Mouse (Mus musculus) kidney, embryonic 14.5 days (tissue): ENCODE measurements at regions not wholly inside any gene's neighbourhood (a gene's known extent, or its start where the extent isn't known, plus 50 kb on each side); places are given as distances from the start of the nearest gene placed in this dataset.

ENCODE experiments used
- ATAC-seq: fragments of 200-750 bp; cut with Nextera tagmentation; 2 replicates; pipeline ENCODE4 v1.8.0; 2017; ENCODE audit warnings: moderate number of reproducible peaks, mild to moderate bottlenecking, moderate TSS enrichment, moderate library complexity; ENCODE audit not compliant: low FRiP score, low TSS enrichment
- H3K27ac ChIP-seq: fragments of 300-500 bp; sonication (generic); 2 replicates; pipeline ENCODE4 v1.5.1; 2014; ENCODE audit warnings: low read depth, mild to moderate bottlenecking, low read length, moderate library complexity, mixed read lengths
- H3K27me3 ChIP-seq: fragments of 300-500 bp; sonication (generic); 2 replicates; pipeline ENCODE4 v1.6.1; 2014; ENCODE audit warnings: mild to moderate bottlenecking, low read length; ENCODE audit not compliant: control insufficient read depth, insufficient read depth
- H3K36me3 ChIP-seq: fragments of 300-500 bp; sonication (generic); 2 replicates; pipeline ENCODE4 v1.6.1; 2014; ENCODE audit warnings: low read length, mixed read lengths; ENCODE audit not compliant: control insufficient read depth, insufficient read depth
- H3K4me1 ChIP-seq: fragments of 300-500 bp; sonication (generic); 2 replicates; pipeline ENCODE4 v1.6.1; 2014; ENCODE audit warnings: low read length, mixed read lengths; ENCODE audit not compliant: control insufficient read depth, insufficient read depth
- H3K4me2 ChIP-seq: fragments of 300-500 bp; sonication (generic); replicated peaks from 2 replicates; pipeline ENCODE4 v1.6.1; 2014; ENCODE audit warnings: low read depth, mild to moderate bottlenecking, low read length
- H3K4me3 ChIP-seq: fragments of 300-500 bp; sonication (generic); 2 replicates; pipeline ENCODE4 v1.5.1; 2014; ENCODE audit warnings: mild to moderate bottlenecking, low read length
- H3K9ac ChIP-seq: fragments of 300-500 bp; sonication (generic); 2 replicates; pipeline ENCODE4 v1.6.1; 2014; ENCODE audit warnings: low read depth, mild to moderate bottlenecking, low read length, moderate library complexity
- H3K9me3 ChIP-seq: fragments of 300-500 bp; sonication (generic); 2 replicates; pipeline ENCODE4 v1.6.1; 2016; ENCODE audit warnings: low read length; ENCODE audit not compliant: control insufficient read depth
- WGBS: fragments of 180-500 bp; shearing (Covaris S2); extraction: QIAGEN DNeasy Blood & Tissue Kit; methylation state at CpG from one replicate; pipeline ENCODE4 v1.1.7; 2014; 5-methylcytosine and 5-hydroxymethylcytosine counted together

GRCm38 (mm10) chr6:16064691-16065090 is 344.2 kb downstream of the Mdfic start:
- no peaks in the 10 kb centered on the region for H3K9me3 ChIP-seq
- WGBS = 82% methylated on average over 8 of the region's 8 CpGs
- no peaks in the 10 kb centered on the region for H3K36me3 ChIP-seq
- H3K4me3 ChIP-seq = no peak overlapping the region
- ATAC-seq = no peak
- no peaks in the 10 kb centered on the region for H3K4me1 ChIP-seq
- no peak overlapping the region for H3K27ac ChIP-seq
- H3K4me2 ChIP-seq = no peak overlapping the region
- H3K9ac ChIP-seq = no peak overlapping the region
- no peaks in the 10 kb centered on the region for H3K27me3 ChIP-seq

- 84% methylated on average over 5 of the region's 5 CpGs for WGBS
- Histone ChIP-seq H3K27me3 (no peaks in the 10 kb centered on the region), H3K4me2 (no peak overlapping the region), H3K4me1 (no peaks in the 10 kb centered on the region), H3K4me3 (no peak overlapping the region), H3K27ac (no peak overlapping the region), H3K36me3 (no peaks in the 10 kb centered on the region), H3K9me3 (no peaks in the 10 kb centered on the region), H3K9ac (no peak overlapping the region)
- ATAC-seq = no peak
These were observed 344.7 kb downstream of the Mdfic start for GRCm38 (mm10) chr6:16065121-16065520.

GRCm38 (mm10) chr6:16076266-16076665 is 355.8 kb downstream of the Mdfic start:
- no peak for ATAC-seq
- no peaks in the 10 kb centered on the region for H3K27me3 ChIP-seq
- no peaks in the 10 kb centered on the region for H3K36me3 ChIP-seq
- no peak overlapping the region for H3K4me3 ChIP-seq
- no peak overlapping the region for H3K4me2 ChIP-seq
- no peaks in the 10 kb centered on the region for H3K4me1 ChIP-seq
- WGBS = 89% methylated on average over 2 of the region's 2 CpGs
- no peak overlapping the region for H3K27ac ChIP-seq
- H3K9me3 ChIP-seq = no peaks in the 10 kb centered on the region
- no peak overlapping the region for H3K9ac ChIP-seq

GRCm38 (mm10) chr6:16077195-16077810 is 356.8 kb downstream of the Mdfic start:
- no peaks in the 10 kb centered on the region for H3K9me3 ChIP-seq
- H3K9ac ChIP-seq = no peak overlapping the region
- no peak overlapping the region for H3K4me3 ChIP-seq
- no peaks in the 10 kb centered on the region for H3K36me3 ChIP-seq
- 59% methylated on average over 4 of the region's 4 CpGs for WGBS
- H3K27me3 ChIP-seq = no peaks in the 10 kb centered on the region
- no peaks in the 10 kb centered on the region for H3K4me1 ChIP-seq
- H3K4me2 ChIP-seq = no peak overlapping the region
- ATAC-seq = no peak; the same call in 1 of the 2 replicates
- no peak overlapping the region for H3K27ac ChIP-seq

GRCm38 (mm10) chr6:16077917-16078316 is 357.5 kb downstream of the Mdfic start:
- Histone ChIP-seq H3K36me3 (no peaks in the 10 kb centered on the region), H3K4me2 (no peak overlapping the region), H3K4me3 (no peak overlapping the region), H3K9ac (no peak overlapping the region), H3K9me3 (no peaks in the 10 kb centered on the region), H3K27me3 (no peaks in the 10 kb centered on the region), H3K4me1 (no peaks in the 10 kb centered on the region), H3K27ac (no peak overlapping the region)
- ATAC-seq = no peak

GRCm38 (mm10) chr6:16086952-16087537 is 366.6 kb downstream of the Mdfic start:
- no peak for ATAC-seq
- Histone ChIP-seq H3K27me3 (no peaks in the 10 kb centered on the region), H3K4me1 (no peaks in the 10 kb centered on the region), H3K9ac (no peak overlapping the region), H3K36me3 (no peaks in the 10 kb centered on the region), H3K4me3 (no peak overlapping the region), H3K27ac (no peak overlapping the region), H3K9me3 (no peaks in the 10 kb centered on the region), H3K4me2 (no peak overlapping the region)
- WGBS = 84% methylated on average over 7 of the region's 7 CpGs

- Histone ChIP-seq H3K27me3 (no peaks in the 10 kb centered on the region), H3K4me2 (no peak overlapping the region), H3K9ac (no peak overlapping the region), H3K4me3 (no peak overlapping the region), H3K9me3 (no peaks in the 10 kb centered on the region), H3K36me3 (no peaks in the 10 kb centered on the region), H3K27ac (no peak overlapping the region), H3K4me1 (no peaks in the 10 kb centered on the region)
- ATAC-seq = no peak
These were observed 378.3 kb downstream of the Mdfic start for GRCm38 (mm10) chr6:16098761-16099160.

GRCm38 (mm10) chr6:16141009-16141408 is 420.5 kb downstream of the Mdfic start:
- no peaks in the 10 kb centered on the region for H3K27me3 ChIP-seq
- H3K9me3 ChIP-seq = no peaks in the 10 kb centered on the region
- no peak overlapping the region for H3K27ac ChIP-seq
- no peaks in the 10 kb centered on the region for H3K4me1 ChIP-seq
- ATAC-seq = no peak
- H3K36me3 ChIP-seq = no peaks in the 10 kb centered on the region
- H3K9ac ChIP-seq = no peak overlapping the region
- no peak overlapping the region for H3K4me2 ChIP-seq
- no peak overlapping the region for H3K4me3 ChIP-seq
- whole genome bisulfite sequencing = 60% methylated on average over 3 of the region's 3 CpGs

GRCm38 (mm10) chr6:16144538-16144937 is 424.1 kb downstream of the Mdfic start:
- no peak overlapping the region for H3K4me3 ChIP-seq
- no peaks in the 10 kb centered on the region for H3K9me3 ChIP-seq
- H3K4me1 ChIP-seq = no peaks in the 10 kb centered on the region
- no peak for ATAC-seq
- H3K27me3 ChIP-seq = no peaks in the 10 kb centered on the region
- H3K27ac ChIP-seq = no peak overlapping the region
- H3K9ac ChIP-seq = no peak overlapping the region
- no peaks in the 10 kb centered on the region for H3K36me3 ChIP-seq
- 32% methylated on average over 6 of the region's 6 CpGs for WGBS
- H3K4me2 ChIP-seq = no peak overlapping the region
